Mouse (Mus musculus): ENCODE measurements around the gene Ssrp1. TPM values are rescaled to one million over a fixed set of nuclear protein-coding genes. Genes with fewer than 3 reads are reported as not detected.

The Ssrp1 gene
- polyA plus RNA-seq, 1 experiment from 2014 or later = 156 TPM

DNA sequence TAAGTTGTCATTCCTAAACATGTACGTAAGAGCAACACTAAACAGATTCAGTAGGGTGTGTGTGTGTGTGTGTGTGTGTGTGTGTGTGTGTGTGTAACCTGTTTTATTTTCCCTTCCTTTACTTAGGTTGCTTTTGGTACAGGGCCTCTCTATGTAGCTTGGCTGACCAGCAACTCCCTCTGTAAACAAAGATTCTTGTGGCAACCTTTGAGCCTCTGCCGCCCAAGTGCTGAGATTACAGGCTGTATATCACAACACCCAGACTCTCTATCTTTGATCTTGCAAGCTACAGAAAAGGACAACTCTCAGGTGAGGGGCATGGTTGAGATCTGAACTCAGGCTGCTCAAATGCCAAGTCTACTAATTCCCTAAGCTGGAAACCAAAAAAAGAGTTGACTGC, 27.8 kb upstream of the Ssrp1 start:
- no peak overlapping the region for H3K4me2 ChIP-seq (ENCODE audit: low read length)
- 85% methylated on average over 2 of the region's 2 CpGs for WGBS
- H3K9ac ChIP-seq (ENCODE audit: low read depth, low read length) = no peak overlapping the region
- H3K27me3 ChIP-seq (replicated peaks; ENCODE audit: control insufficient read depth, insufficient read depth, low read length) = no peaks in the 10 kb centered on the region
- no peaks in the 10 kb centered on the region for H3K9me3 ChIP-seq (ENCODE audit: control insufficient read depth, low read length)
- no peaks in the 10 kb centered on the region for H3K36me3 ChIP-seq (ENCODE audit: control insufficient read depth, insufficient read depth, low read length)
- no peak overlapping the region for H3K27ac ChIP-seq (ENCODE audit: low read depth, low read length)
- no peak for ATAC-seq
- no peak overlapping the region for H3K4me3 ChIP-seq (ENCODE audit: low read length)
- H3K4me1 ChIP-seq (ENCODE audit: control insufficient read depth, insufficient read depth, low read depth, low read length) = no peaks in the 10 kb centered on the region

DNA sequence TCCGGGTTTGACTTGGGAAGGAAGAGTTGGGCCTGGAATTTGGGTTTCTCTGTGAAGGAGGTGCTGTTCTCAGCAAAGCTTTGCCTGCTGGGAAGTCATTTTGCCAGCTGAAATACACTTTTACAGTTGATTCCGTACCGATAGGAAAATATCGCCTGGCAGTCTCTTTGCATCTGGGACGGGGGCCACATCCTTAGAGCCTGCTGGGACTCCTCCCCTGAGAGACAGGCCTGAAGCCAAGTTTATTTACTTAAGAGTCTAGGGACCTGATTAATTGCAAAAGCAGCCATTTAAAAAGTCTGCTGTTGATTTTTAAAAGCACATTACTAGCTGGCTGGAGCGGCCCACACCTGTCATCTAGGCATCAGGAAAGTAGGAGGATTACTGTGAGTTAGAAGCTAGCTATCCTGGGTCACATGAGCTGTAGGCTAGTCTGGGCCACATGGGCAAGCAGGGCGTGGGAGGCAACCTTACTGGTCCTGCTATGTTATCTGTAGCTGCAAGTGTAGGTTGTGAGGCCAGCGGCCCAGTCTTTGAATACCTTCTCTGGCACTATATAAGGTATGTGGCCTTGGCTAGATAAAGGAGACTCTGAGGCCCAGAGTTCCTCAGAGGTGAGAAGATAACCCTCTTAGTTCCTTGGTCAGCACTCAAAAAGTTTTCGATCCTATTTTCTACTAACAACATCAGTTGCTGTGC, 25.0 kb upstream of the Ssrp1 start:
- no peak overlapping the region for H3K27ac ChIP-seq (ENCODE audit: low read depth, low read length)
- H3K36me3 ChIP-seq (ENCODE audit: control insufficient read depth, insufficient read depth, low read length) = no peaks in the 10 kb centered on the region
- 0 out of 2 replicates have a peak, but pooled peaks have one; percentile 35 for ATAC-seq
- 69% methylated on average over 9 of the region's 9 CpGs for WGBS
- H3K4me3 ChIP-seq (ENCODE audit: low read length) = no peak overlapping the region
- no peak overlapping the region for H3K4me2 ChIP-seq (ENCODE audit: low read length)
- no peaks in the 10 kb centered on the region for H3K9me3 ChIP-seq (ENCODE audit: control insufficient read depth, low read length)
- H3K4me1 ChIP-seq (ENCODE audit: control insufficient read depth, insufficient read depth, low read depth, low read length) = no peaks in the 10 kb centered on the region
- H3K27me3 ChIP-seq (replicated peaks; ENCODE audit: control insufficient read depth, insufficient read depth, low read length) = no peaks in the 10 kb centered on the region
- no peak overlapping the region for H3K9ac ChIP-seq (ENCODE audit: low read depth, low read length)

DNA sequence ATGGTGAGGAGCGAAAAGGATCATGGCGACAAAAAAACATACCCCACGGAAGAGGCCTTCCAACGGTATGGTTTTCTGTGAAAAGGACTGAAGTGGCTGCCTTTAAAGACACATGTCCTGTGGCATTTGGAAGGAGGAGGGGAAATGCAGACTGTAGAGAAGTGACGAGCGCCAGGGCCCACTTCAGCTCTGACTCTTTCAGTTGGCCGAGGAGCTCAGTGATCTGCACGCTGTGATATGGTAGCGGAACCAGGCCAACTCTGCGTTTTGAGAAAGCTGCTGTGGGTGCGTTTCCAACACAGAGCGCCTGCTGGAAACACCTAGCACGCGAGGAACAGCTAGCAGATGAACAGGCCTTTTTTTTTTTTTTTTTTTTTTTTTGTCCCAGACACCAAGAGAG, 24.4 kb upstream of the Ssrp1 start:
- ATAC-seq = no peak
- no peak overlapping the region for H3K4me2 ChIP-seq (ENCODE audit: low read length)
- H3K27ac ChIP-seq (ENCODE audit: low read depth, low read length) = no peak overlapping the region
- H3K27me3 ChIP-seq (replicated peaks; ENCODE audit: control insufficient read depth, insufficient read depth, low read length) = no peaks in the 10 kb centered on the region
- no peak overlapping the region for H3K4me3 ChIP-seq (ENCODE audit: low read length)
- H3K36me3 ChIP-seq (ENCODE audit: control insufficient read depth, insufficient read depth, low read length) = no peaks in the 10 kb centered on the region
- no peaks in the 10 kb centered on the region for H3K9me3 ChIP-seq (ENCODE audit: control insufficient read depth, low read length)
- no peaks in the 10 kb centered on the region for H3K4me1 ChIP-seq (ENCODE audit: control insufficient read depth, insufficient read depth, low read depth, low read length)
- 87% methylated on average over 14 of the region's 14 CpGs for WGBS
- no peak overlapping the region for H3K9ac ChIP-seq (ENCODE audit: low read depth, low read length)

DNA sequence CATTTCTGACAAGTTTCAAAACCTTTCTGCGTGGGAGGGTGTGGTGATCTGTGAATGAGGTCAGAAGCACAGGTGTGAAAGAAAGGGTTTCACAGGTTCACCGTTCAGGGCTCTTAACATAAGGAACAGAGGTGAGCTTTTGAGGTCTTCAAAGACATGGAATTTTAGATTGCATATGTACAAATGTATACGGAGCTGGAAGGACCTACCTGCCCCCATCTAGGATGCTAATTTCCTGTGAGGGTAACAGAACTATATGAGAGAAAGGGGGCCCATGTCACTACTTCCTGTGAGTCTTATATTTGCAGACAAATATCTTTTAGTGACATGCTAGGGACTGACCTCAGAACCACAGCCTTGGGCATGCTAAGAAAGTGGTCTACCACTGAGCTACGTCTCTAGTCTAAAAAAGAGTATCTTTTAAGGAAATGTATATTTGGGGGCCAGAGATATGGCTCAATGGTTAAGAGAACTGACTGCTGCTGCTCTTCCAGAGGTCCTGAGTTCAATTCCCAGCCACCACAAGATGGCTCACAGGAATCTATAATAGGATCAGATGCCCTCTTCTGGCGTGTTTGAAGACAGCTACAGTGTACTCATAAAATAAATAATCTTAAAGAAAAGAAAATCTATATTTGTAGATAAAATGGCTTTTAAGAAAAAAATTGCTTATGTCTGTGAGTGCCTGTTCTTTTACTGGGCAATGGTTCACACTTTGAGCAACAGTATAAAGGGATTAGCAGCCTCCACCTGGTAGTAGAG, 23.0 kb upstream of the Ssrp1 start:
- no peaks in the 10 kb centered on the region for H3K9me3 ChIP-seq (ENCODE audit: control insufficient read depth, low read length)
- no peaks in the 10 kb centered on the region for H3K4me1 ChIP-seq (ENCODE audit: control insufficient read depth, insufficient read depth, low read depth, low read length)
- no peaks in the 10 kb centered on the region for H3K36me3 ChIP-seq (ENCODE audit: control insufficient read depth, insufficient read depth, low read length)
- WGBS = 87% methylated on average over 5 of the region's 5 CpGs
- H3K4me2 ChIP-seq (ENCODE audit: low read length) = no peak overlapping the region
- no peaks in the 10 kb centered on the region for H3K27me3 ChIP-seq (replicated peaks; ENCODE audit: control insufficient read depth, insufficient read depth, low read length)
- no peak overlapping the region for H3K27ac ChIP-seq (ENCODE audit: low read depth, low read length)
- H3K9ac ChIP-seq (ENCODE audit: low read depth, low read length) = no peak overlapping the region
- no peak for ATAC-seq
- no peak overlapping the region for H3K4me3 ChIP-seq (ENCODE audit: low read length)

DNA sequence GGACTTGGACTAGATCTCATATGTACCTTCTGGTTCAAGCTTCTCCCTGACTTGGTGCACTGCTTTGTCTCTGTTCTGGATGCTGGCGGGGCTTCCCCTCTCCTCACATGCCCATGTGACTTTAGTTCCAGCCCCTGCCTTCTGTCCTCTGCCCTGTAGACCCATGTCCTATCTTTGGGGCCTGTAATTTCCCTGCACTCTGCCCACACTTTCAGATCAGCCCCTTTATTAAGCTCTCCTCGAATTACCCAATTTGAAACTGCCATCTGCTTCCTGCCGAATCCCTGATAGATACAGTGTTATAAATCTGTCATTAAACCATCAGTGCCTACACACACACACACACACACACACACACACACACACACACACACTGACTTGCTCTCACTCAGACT, 22.4 kb upstream of the Ssrp1 start:
- H3K27me3 ChIP-seq (replicated peaks; ENCODE audit: control insufficient read depth, insufficient read depth, low read length) = no peaks in the 10 kb centered on the region
- H3K4me2 ChIP-seq (ENCODE audit: low read length) = no peak overlapping the region
- WGBS = 59% methylated on average over 3 of the region's 3 CpGs
- no peak overlapping the region for H3K9ac ChIP-seq (ENCODE audit: low read depth, low read length)
- H3K36me3 ChIP-seq (ENCODE audit: control insufficient read depth, insufficient read depth, low read length) = no peaks in the 10 kb centered on the region
- no peak for ATAC-seq
- H3K9me3 ChIP-seq (ENCODE audit: control insufficient read depth, low read length) = no peaks in the 10 kb centered on the region
- H3K4me1 ChIP-seq (ENCODE audit: control insufficient read depth, insufficient read depth, low read depth, low read length) = no peaks in the 10 kb centered on the region
- H3K4me3 ChIP-seq (ENCODE audit: low read length) = no peak overlapping the region
- H3K27ac ChIP-seq (ENCODE audit: low read depth, low read length) = no peak overlapping the region

DNA sequence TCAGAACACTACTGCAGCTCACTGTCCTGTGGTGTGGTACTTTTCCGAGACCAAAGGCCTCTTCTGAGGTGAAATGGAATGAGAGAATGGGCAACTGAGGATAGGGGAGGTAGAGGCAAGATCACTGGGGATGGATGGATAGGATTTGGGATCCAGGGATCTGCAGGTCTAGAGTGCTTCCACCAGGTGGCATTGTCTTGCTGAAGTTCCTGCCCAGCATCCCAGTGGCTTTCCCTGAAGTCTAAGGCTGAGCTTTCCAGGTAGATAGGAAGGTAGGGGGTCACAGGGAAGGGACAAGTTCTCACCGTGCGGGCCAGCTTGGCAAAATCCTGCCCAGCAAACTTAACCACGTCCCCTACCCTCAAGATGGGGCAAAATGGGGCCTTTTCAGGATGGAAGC, 15.0 kb upstream of the Ssrp1 start:
- no peak overlapping the region for H3K4me3 ChIP-seq (ENCODE audit: low read length)
- no peaks in the 10 kb centered on the region for H3K9me3 ChIP-seq (ENCODE audit: control insufficient read depth, low read length)
- 19% methylated on average over 4 of the region's 4 CpGs for WGBS
- no peaks in the 10 kb centered on the region for H3K27me3 ChIP-seq (replicated peaks; ENCODE audit: control insufficient read depth, insufficient read depth, low read length)
- no peaks in the 10 kb centered on the region for H3K36me3 ChIP-seq (ENCODE audit: control insufficient read depth, insufficient read depth, low read length)
- H3K4me1 ChIP-seq (ENCODE audit: control insufficient read depth, insufficient read depth, low read depth, low read length) = no peaks in the 10 kb centered on the region
- no peak overlapping the region for H3K27ac ChIP-seq (ENCODE audit: low read depth, low read length)
- no peak; the same call in 1 of the 2 replicates for ATAC-seq
- no peak overlapping the region for H3K9ac ChIP-seq (ENCODE audit: low read depth, low read length)
- H3K4me2 ChIP-seq (ENCODE audit: low read length) = no peak overlapping the region

DNA sequence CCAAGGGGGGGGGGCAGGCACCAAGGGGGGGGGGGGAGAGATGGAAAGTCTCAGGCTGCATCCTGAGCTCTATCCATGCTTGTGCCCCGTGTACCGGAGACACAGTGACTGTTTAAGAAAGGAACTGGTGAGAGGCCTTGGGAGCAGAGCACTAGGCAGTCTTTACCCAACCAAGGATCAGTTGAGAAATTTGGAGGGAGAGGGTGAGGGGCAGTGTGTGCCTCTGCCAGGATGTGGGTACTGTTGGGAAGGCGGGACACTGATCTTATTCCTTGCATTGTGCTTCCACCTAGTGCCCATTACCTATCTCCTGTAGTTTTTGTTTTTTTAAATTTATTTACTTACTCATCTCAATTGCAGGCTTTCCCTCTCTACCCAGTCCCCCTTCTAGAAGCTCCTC, 10.9 kb upstream of the Ssrp1 start:
- 85% methylated on average over 3 of the region's 3 CpGs for WGBS
- Histone ChIP-seq H3K36me3 (ENCODE audit: control insufficient read depth, insufficient read depth, low read length) (no peaks in the 10 kb centered on the region), H3K4me3 (ENCODE audit: low read length) (no peak overlapping the region), H3K9me3 (ENCODE audit: control insufficient read depth, low read length) (no peaks in the 10 kb centered on the region), H3K27ac (ENCODE audit: low read depth, low read length) (no peak overlapping the region), H3K27me3 (replicated peaks; ENCODE audit: control insufficient read depth, insufficient read depth, low read length) (no peaks in the 10 kb centered on the region), H3K9ac (ENCODE audit: low read depth, low read length) (no peak overlapping the region), H3K4me2 (ENCODE audit: low read length) (no peak overlapping the region), H3K4me1 (ENCODE audit: control insufficient read depth, insufficient read depth, low read depth, low read length) (no peaks in the 10 kb centered on the region)
- ATAC-seq = no peak

DNA sequence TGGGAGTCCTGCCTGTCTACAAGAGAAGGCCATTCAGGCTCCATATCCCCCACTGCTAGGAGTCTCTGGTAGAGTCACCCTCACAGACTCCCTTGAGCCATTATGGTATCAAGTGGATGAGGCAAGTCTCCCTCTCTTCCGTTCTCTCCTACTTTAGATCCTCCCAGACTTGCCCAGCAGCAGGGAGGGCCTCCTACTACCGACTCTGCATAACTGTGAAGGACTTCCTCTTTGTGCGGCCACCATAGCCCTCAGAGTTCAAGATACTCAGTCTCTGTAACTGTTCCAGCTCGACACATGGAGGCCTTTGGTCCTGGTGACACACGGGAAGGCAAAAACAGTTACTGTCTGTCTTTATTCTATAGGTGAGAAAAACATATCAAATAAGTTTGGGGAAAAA, 9.8 kb upstream of the Ssrp1 start:
- no peak overlapping the region for H3K9ac ChIP-seq (ENCODE audit: low read depth, low read length)
- no peaks in the 10 kb centered on the region for H3K4me1 ChIP-seq (ENCODE audit: control insufficient read depth, insufficient read depth, low read depth, low read length)
- 80% methylated on average over 5 of the region's 5 CpGs for WGBS
- H3K4me2 ChIP-seq (ENCODE audit: low read length) = no peak overlapping the region
- ATAC-seq = no peak
- no peak overlapping the region for H3K4me3 ChIP-seq (ENCODE audit: low read length)
- no peaks in the 10 kb centered on the region for H3K9me3 ChIP-seq (ENCODE audit: control insufficient read depth, low read length)
- no peak overlapping the region for H3K27ac ChIP-seq (ENCODE audit: low read depth, low read length)
- no peaks in the 10 kb centered on the region for H3K27me3 ChIP-seq (replicated peaks; ENCODE audit: control insufficient read depth, insufficient read depth, low read length)
- H3K36me3 ChIP-seq (ENCODE audit: control insufficient read depth, insufficient read depth, low read length) = no peaks in the 10 kb centered on the region

DNA sequence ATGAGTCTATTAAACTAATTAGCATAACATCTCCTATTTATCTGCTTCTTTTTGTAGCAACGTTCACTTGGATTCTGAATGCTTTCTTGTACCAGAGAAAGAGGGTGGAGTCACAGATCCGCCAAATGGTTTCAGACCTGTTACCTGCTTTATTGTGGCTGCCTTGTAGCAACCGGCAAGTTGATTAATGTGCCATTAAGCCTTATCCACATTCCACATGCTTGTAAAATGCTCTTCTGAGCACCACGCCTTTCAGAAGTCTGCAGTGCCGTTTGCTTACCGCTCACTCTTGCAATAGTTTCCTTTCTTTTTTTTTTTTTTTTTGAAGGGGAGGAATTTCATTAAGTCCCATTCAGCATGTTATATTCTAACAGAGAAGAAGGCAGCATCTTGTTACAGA, 7.1 kb upstream of the Ssrp1 start:
- H3K27me3 ChIP-seq (replicated peaks; ENCODE audit: control insufficient read depth, insufficient read depth, low read length) = no peaks in the 10 kb centered on the region
- no peaks in the 10 kb centered on the region for H3K4me1 ChIP-seq (ENCODE audit: control insufficient read depth, insufficient read depth, low read depth, low read length)
- ATAC-seq = no peak
- H3K4me2 ChIP-seq (ENCODE audit: low read length) = no peak overlapping the region
- no peaks in the 10 kb centered on the region for H3K36me3 ChIP-seq (ENCODE audit: control insufficient read depth, insufficient read depth, low read length)
- H3K9ac ChIP-seq (ENCODE audit: low read depth, low read length) = no peak overlapping the region
- no peak overlapping the region for H3K27ac ChIP-seq (ENCODE audit: low read depth, low read length)
- no peak overlapping the region for H3K4me3 ChIP-seq (ENCODE audit: low read length)
- WGBS = 52% methylated on average over 6 of the region's 6 CpGs
- no peaks in the 10 kb centered on the region for H3K9me3 ChIP-seq (ENCODE audit: control insufficient read depth, low read length)
